Mouse (Mus musculus): ENCODE results near the gene Fbn1.

DNA sequence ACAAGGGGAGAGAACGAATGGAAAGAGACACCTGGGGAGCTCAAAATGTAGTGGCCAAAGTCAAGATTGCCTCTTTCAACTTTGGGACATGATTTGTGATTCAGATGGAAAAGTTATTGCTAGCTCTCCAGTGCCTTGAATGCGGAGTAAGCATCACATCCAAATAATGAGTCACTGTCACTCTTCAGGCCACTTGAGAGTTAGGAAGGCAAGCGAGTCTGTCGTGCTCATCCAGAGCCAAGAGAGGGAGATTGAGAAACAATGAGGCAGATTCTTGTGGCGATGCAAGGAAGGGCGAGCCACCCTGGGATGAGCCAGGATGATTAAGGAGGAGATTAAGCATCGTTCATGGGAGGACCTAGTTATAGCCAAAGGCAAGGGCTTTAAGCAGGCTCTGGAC lies 176.2 kb downstream of the Fbn1 start:
- no peak for TF ChIP-seq CTCF (IDR thresholded peaks at IDR 0.05; ENCODE audit: borderline replicate concordance, extremely low read depth, insufficient read depth, insufficient read length)
- no peak for TF ChIP-seq POLR2A (IDR thresholded peaks at IDR 0.05; ENCODE audit: borderline replicate concordance, extremely low read depth, insufficient read depth, insufficient read length, poor library complexity, severe bottlenecking)

Data from brain, embryonic 14.5 days (tissue).